Mouse (Mus musculus): ENCODE measurements around the gene Trappc5. TPM values are rescaled to one million over a fixed set of nuclear protein-coding genes. Genes with fewer than 3 reads are reported as not detected.
A peak's percentile ranks its signal among the peaks of the same experiment; 100 is the strongest.

Trappc5 gene
- polyA plus RNA-seq, 1 experiment = 35.8 TPM

DNA sequence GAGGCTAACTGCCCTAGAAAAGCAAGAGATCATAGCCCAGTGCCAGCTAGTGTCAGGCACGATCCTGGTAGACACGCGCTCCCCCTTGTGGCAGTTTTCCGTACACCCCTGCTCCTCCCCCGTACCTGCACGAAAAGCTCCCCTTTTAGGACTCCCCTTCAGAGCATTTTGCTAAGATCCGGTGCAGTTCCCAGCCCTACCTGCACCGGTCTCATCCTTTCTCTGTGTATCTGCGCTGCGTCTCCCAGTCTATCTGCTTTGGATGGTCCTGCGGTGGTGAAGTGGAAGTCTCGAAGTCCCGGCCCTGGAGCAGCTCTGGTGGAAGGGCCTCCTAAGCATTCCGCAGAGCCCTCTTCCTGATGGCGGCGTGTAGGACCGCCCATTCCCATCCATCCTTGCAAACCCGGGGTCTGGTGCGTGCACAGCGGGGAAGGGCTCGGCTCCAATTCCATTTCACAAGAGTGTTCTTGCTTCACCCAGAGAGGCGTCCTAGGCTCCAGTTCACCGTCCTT lies 4.1 kb upstream of the Trappc5 start, which contains the start of gene Fcor:
Fcor (minus strand) TSS at position 383 of the 512 bp plus-strand sequence.
- peak within 1 kb of the TSS; percentile 18 for H3K4me3 ChIP-seq
- H3K36me3 ChIP-seq (ENCODE audit: control insufficient read depth, insufficient read depth) = no peaks in the 10 kb centered on the region
- H3K4me2 ChIP-seq (ENCODE audit: low read depth) = peak within 1 kb of the TSS; percentile 67
- peaks cover 5% of the 10 kb centered on the region for H3K27me3 ChIP-seq (ENCODE audit: control insufficient read depth, insufficient read depth, insufficient read length)
- H3K79me2 ChIP-seq (ENCODE audit: control insufficient read depth, insufficient read depth) = peaks cover 5% of the 10 kb centered on the region
- no peak within 1 kb of the TSS for H3ac ChIP-seq (ENCODE audit: control insufficient read depth, insufficient read length)
- TF ChIP-seq CEBPB (IDR thresholded peaks at IDR 0.05; ENCODE audit: insufficient read depth, poor library complexity, severe bottlenecking) (no peak), MYOD1 (IDR thresholded peaks at IDR 0.05; ENCODE audit: control insufficient read depth in 1 of 3, insufficient read length in 2 of 3, low read depth in 2 of 3) (no peak), MAX (IDR thresholded peaks at IDR 0.05; ENCODE audit: low read depth) (no peak), REST (IDR thresholded peaks at IDR 0.05; ENCODE audit: insufficient read depth, insufficient read length) (no peak), TCF12 (IDR thresholded peaks at IDR 0.05; ENCODE audit: insufficient read depth, poor library complexity, severe bottlenecking) (no peak), USF1 (IDR thresholded peaks at IDR 0.05; ENCODE audit: low read depth) (no peak), POLR2A (IDR thresholded peaks at IDR 0.05; ENCODE audit: insufficient read length, low read depth) (no peak)

- no peaks in the 10 kb centered on the region for H3K27me3 ChIP-seq (ENCODE audit: control insufficient read depth, insufficient read depth, insufficient read length)
- H3K4me2 ChIP-seq (ENCODE audit: low read depth) = no peak overlapping the region
- H3ac ChIP-seq (ENCODE audit: control insufficient read depth, insufficient read length) = no peak overlapping the region
- H3K4me3 ChIP-seq = no peak overlapping the region
- peaks cover 4% of the 10 kb centered on the region for H3K36me3 ChIP-seq (ENCODE audit: control insufficient read depth, insufficient read depth)
- H3K79me2 ChIP-seq (ENCODE audit: control insufficient read depth, insufficient read depth) = peaks cover 26% of the 10 kb centered on the region
- TF ChIP-seq MYOD1 (IDR thresholded peaks at IDR 0.05; ENCODE audit: control insufficient read depth in 1 of 3, insufficient read length in 2 of 3, low read depth in 2 of 3) = no peak
- TF ChIP-seq POLR2A (IDR thresholded peaks at IDR 0.05; ENCODE audit: insufficient read length, low read depth) = no peak
- no peak for TF ChIP-seq TCF12 (IDR thresholded peaks at IDR 0.05; ENCODE audit: insufficient read depth, poor library complexity, severe bottlenecking)
- no peak for TF ChIP-seq USF1 (IDR thresholded peaks at IDR 0.05; ENCODE audit: low read depth)
These were observed 1.4 kb upstream of the Trappc5 start for GRCm38 (mm10) chr8:3674671-3675070.

DNA sequence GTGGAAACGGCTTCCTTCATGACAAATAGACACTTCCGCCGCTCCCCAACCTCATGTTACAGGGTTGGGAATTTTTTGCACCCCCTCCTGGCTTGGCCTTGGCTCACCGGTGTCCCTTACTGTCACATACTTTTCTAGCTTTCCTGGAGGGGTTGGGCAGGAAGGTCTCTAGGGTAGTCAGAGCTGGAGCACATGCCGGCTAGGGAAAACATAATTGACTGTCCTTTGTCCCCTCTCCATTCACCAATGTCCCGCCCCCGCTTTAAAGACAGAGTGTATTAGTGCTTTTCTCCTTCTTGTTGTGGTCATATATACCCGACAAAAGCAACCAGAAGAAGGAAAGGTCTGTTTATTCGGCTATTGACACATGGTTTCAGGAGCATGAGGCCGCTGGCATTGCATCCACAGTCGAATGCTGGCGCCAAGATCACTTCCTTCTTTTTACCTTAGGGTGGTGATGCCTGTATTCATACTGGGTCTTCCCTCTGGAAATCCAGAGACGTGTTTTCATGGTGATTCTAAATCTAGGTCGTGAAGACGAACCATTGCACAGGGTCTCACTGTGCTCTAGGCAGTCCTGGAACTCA lies 987 bp downstream of the Trappc5 start:
- Histone ChIP-seq H3K36me3 (ENCODE audit: control insufficient read depth, insufficient read depth) (peaks cover 12% of the 10 kb centered on the region), H3K27me3 (ENCODE audit: control insufficient read depth, insufficient read depth, insufficient read length) (no peaks in the 10 kb centered on the region), H3ac (ENCODE audit: control insufficient read depth, insufficient read length) (peak overlapping the region; percentile 15), H3K4me2 (ENCODE audit: low read depth) (peak overlapping the region; percentile 78), H3K4me3 (peak overlapping the region; percentile 83), H3K79me2 (ENCODE audit: control insufficient read depth, insufficient read depth) (peaks cover 26% of the 10 kb centered on the region)
- TF ChIP-seq POLR2AphosphoS2 (IDR thresholded peaks at IDR 0.05; ENCODE audit: insufficient read length, low read depth) (no peak), MYOD1 (IDR thresholded peaks at IDR 0.05; ENCODE audit: control insufficient read depth in 1 of 3, insufficient read length in 2 of 3, low read depth in 2 of 3) (no peak), CEBPB (IDR thresholded peaks at IDR 0.05; ENCODE audit: insufficient read depth, poor library complexity, severe bottlenecking) (no peak), MYOG (IDR thresholded peaks at IDR 0.05; ENCODE audit: control insufficient read depth in 1 of 3, insufficient read depth in 1 of 3, insufficient read length in 2 of 3, low read depth in 2 of 3) (no peak), E2F4 (IDR thresholded peaks at IDR 0.05; ENCODE audit: insufficient read depth) (no peak), SRF (IDR thresholded peaks at IDR 0.05; ENCODE audit: control insufficient read depth, insufficient read length, low read depth) (no peak), TCF3 (IDR thresholded peaks at IDR 0.05; ENCODE audit: insufficient read length, low read depth) (no peak), MAX (IDR thresholded peaks at IDR 0.05; ENCODE audit: low read depth) (no peak)

- peaks cover 12% of the 10 kb centered on the region for H3K36me3 ChIP-seq (ENCODE audit: control insufficient read depth, insufficient read depth)
- no peak overlapping the region for H3K4me2 ChIP-seq (ENCODE audit: low read depth)
- peaks cover 26% of the 10 kb centered on the region for H3K79me2 ChIP-seq (ENCODE audit: control insufficient read depth, insufficient read depth)
- TF ChIP-seq TCF12 (IDR thresholded peaks at IDR 0.05; ENCODE audit: insufficient read depth, poor library complexity, severe bottlenecking) = no peak
- TF ChIP-seq SRF (IDR thresholded peaks at IDR 0.05; ENCODE audit: control insufficient read depth, insufficient read length, low read depth) = no peak
- no peak for TF ChIP-seq MYOG (IDR thresholded peaks at IDR 0.05; ENCODE audit: control insufficient read depth in 1 of 3, insufficient read depth in 1 of 3, insufficient read length in 2 of 3, low read depth in 2 of 3)
- no peaks in the 10 kb centered on the region for H3K27me3 ChIP-seq (ENCODE audit: control insufficient read depth, insufficient read depth, insufficient read length)
- H3ac ChIP-seq (ENCODE audit: control insufficient read depth, insufficient read length) = no peak overlapping the region
- H3K4me3 ChIP-seq = no peak overlapping the region
These were observed 2.7 kb downstream of the Trappc5 start for GRCm38 (mm10) chr8:3678831-3679230.

- TF ChIP-seq USF1 (IDR thresholded peaks at IDR 0.05; ENCODE audit: low read depth) (no peak), MYOD1 (IDR thresholded peaks at IDR 0.05; ENCODE audit: control insufficient read depth in 1 of 3, insufficient read length in 2 of 3, low read depth in 2 of 3) (no peak), CEBPB (IDR thresholded peaks at IDR 0.05; ENCODE audit: insufficient read depth, poor library complexity, severe bottlenecking) (no peak), POLR2AphosphoS2 (IDR thresholded peaks at IDR 0.05; ENCODE audit: insufficient read length, low read depth) (no peak), POLR2A (IDR thresholded peaks at IDR 0.05; ENCODE audit: insufficient read length, low read depth) (no peak), REST (IDR thresholded peaks at IDR 0.05; ENCODE audit: insufficient read depth, insufficient read length) (no peak), SRF (IDR thresholded peaks at IDR 0.05; ENCODE audit: control insufficient read depth, insufficient read length, low read depth) (no peak), TCF12 (IDR thresholded peaks at IDR 0.05; ENCODE audit: insufficient read depth, poor library complexity, severe bottlenecking) (no peak), MYOG (IDR thresholded peaks at IDR 0.05; ENCODE audit: control insufficient read depth in 1 of 3, insufficient read depth in 1 of 3, insufficient read length in 2 of 3, low read depth in 2 of 3) (no peak), MAX (IDR thresholded peaks at IDR 0.05; ENCODE audit: low read depth) (no peak)
- peaks cover 26% of the 10 kb centered on the region for H3K79me2 ChIP-seq (ENCODE audit: control insufficient read depth, insufficient read depth)
- no peaks in the 10 kb centered on the region for H3K27me3 ChIP-seq (ENCODE audit: control insufficient read depth, insufficient read depth, insufficient read length)
- H3K36me3 ChIP-seq (ENCODE audit: control insufficient read depth, insufficient read depth) = peaks cover 12% of the 10 kb centered on the region
- no peak overlapping the region for H3K4me3 ChIP-seq
- H3K4me2 ChIP-seq (ENCODE audit: low read depth) = no peak overlapping the region
- H3ac ChIP-seq (ENCODE audit: control insufficient read depth, insufficient read length) = no peak overlapping the region
These were observed 3.1 kb downstream of the Trappc5 start for GRCm38 (mm10) chr8:3679236-3679635.
